Mouse (Mus musculus): Measurements from ENCODE around the gene Rhox4b.
"Not testable (repeated sequence)": the region's sequence is repeated elsewhere in the genome, so short reads cannot be mapped to it uniquely, and the experiment has no call there.

Gene Rhox4b

DNA sequence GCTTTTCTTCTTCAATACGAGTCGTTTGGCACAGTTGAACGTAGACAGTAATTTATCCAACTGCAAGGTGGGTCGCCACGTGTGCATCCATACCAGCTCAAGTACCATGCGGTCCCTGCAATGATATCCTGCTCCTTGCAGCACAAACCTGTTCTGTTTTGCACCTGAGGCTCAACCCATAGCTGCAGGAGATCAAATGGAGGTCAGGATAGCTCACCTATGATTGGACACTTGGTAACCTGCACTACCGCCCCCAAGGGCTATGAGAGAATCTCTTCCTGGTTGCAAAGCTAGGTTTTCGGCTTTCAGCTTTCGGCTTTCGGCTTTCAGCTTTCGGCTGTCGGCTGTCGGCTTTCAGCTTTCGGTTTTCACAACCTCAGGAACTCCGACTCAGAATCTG, at the start of gene Rhox4b:
Rhox4b (plus strand) TSS at position 301 of the 400 bp plus-strand sequence.
- DNase-seq (ENCODE audit: low read depth, low spot score) = not testable (repeated sequence)

GRCm38 (mm10) chrX:37390548-37390947, 41.7 kb upstream of the Rhox4b start, which contains the start of gene Rhox4a2:
Rhox4a2 (plus strand) TSS chrX:37390848.
- DNase-seq (ENCODE audit: low read depth, low spot score) = not testable (repeated sequence)

- DNase-seq (ENCODE audit: low read depth, low spot score) = not testable (repeated sequence)
Observed at GRCm38 (mm10) chrX:37411767-37412166, 20.5 kb upstream of the Rhox4b start, which contains the start of gene Rhox2b. Rhox2b (plus strand) TSS chrX:37412067.

GRCm38 (mm10) chrX:37453380-37453779, 21.1 kb downstream of the Rhox4b start, which contains the start of gene Rhox2c:
Rhox2c (plus strand) TSS chrX:37453680.
- not testable (repeated sequence) for DNase-seq (ENCODE audit: low read depth, low spot score)

- not testable (repeated sequence) for DNase-seq (ENCODE audit: low read depth, low spot score)
Observed at GRCm38 (mm10) chrX:37458285-37458684, 26.0 kb downstream of the Rhox4b start, which contains the start of gene Rhox3c. Rhox3c (plus strand) TSS chrX:37458585.

- DNase-seq (ENCODE audit: low read depth, low spot score) = not testable (repeated sequence)
Observed at GRCm38 (mm10) chrX:37480037-37480436, 47.7 kb downstream of the Rhox4b start, which contains the start of gene Rhox4c. Rhox4c (plus strand) TSS chrX:37480337.
